Mouse (Mus musculus): ENCODE results near the gene A630001G21Rik. TPM values are rescaled to one million over a fixed set of nuclear protein-coding genes. Genes with fewer than 3 reads are reported as not detected.
A peak's percentile ranks its signal among the peaks of the same experiment; 100 is the strongest.

A630001G21Rik gene
- total and polyA plus RNA-seq, 3 experiments, result 15.4 to 24.0 TPM; not detected in 1

DNA sequence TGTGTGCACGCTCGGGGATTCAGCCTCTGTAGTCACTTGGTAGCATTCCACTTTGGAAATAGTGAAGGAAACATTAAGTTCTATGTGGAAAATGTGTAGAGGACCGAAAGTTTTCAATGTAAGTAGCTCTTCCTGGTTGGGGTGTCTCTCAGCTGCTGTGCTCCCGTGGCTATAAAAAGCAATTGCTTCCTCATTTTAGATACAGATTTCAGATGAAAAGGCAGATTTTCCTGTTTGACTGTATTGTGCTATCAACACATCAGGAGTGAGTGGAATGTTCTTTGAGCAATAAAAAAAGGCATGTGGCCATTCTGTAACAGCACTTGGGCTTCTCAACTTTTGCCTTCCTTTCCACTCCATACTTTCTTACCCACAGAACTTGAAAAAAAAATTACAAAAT lies 30.8 kb upstream of the A630001G21Rik start:
- TF ChIP-seq EP300 (IDR thresholded peaks at IDR 0.05; ENCODE audit: low read depth in 1 of 2, low read length in 2 of 2) (no peak), ELF1 (IDR thresholded peaks at IDR 0.05; ENCODE audit: low read depth, low read length) (peak; percentile 60), JUND (IDR thresholded peaks at IDR 0.05; ENCODE audit: low read depth, low read length) (no peak), ZNF384 (IDR thresholded peaks at IDR 0.05; ENCODE audit: low read depth, low read length) (no peak), UBTF (IDR thresholded peaks at IDR 0.05; ENCODE audit: borderline replicate concordance, insufficient read depth, low read depth, low read length) (no peak), NELFE (IDR thresholded peaks at IDR 0.05; ENCODE audit: low read depth, low read length) (no peak), RCOR1 (IDR thresholded peaks at IDR 0.05; ENCODE audit: low read depth, low read length) (peak; percentile 29; the same call in 1 of the 2 replicates)
- H3K36me3 ChIP-seq (ENCODE audit: control insufficient read depth in 1 of 2, insufficient read depth in 2 of 2, low read length in 2 of 2), result peaks cover 6 to 20% of the 10 kb centered on the region in 2 experiments
- no peak overlapping the region for H3K4me3 ChIP-seq (ENCODE audit: control insufficient read depth in 1 of 2, insufficient read depth in 1 of 2, low read depth in 2 of 2, low read length in 2 of 2)
- H3K9me3 ChIP-seq (replicated peaks; ENCODE audit: insufficient read depth, low read length), result no peaks in the 10 kb centered on the region
- H3K9ac ChIP-seq (ENCODE audit: control insufficient read depth, low read depth, low read length, poor library complexity, severe bottlenecking), result no peak overlapping the region
- no peaks in the 10 kb centered on the region for H3K27me3 ChIP-seq (ENCODE audit: control insufficient read depth in 1 of 2, insufficient read depth in 2 of 2, low read length in 2 of 2)
- peaks cover 56% of the 10 kb centered on the region for H3K79me2 ChIP-seq (ENCODE audit: control insufficient read depth, insufficient read depth, low read length, poor library complexity)
- peak; percentile 51 for DNase-seq (ENCODE audit: low read depth, low spot score)
- H3K27ac ChIP-seq (ENCODE audit: control insufficient read depth, low read depth, low read length), result no peak overlapping the region
- H3K4me1 ChIP-seq (ENCODE audit: control insufficient read depth in 1 of 2, insufficient read depth in 2 of 2, low read length in 2 of 2), result peaks cover 0 to 5% of the 10 kb centered on the region in 2 experiments; a peak in 3 of 4 replicates

DNA sequence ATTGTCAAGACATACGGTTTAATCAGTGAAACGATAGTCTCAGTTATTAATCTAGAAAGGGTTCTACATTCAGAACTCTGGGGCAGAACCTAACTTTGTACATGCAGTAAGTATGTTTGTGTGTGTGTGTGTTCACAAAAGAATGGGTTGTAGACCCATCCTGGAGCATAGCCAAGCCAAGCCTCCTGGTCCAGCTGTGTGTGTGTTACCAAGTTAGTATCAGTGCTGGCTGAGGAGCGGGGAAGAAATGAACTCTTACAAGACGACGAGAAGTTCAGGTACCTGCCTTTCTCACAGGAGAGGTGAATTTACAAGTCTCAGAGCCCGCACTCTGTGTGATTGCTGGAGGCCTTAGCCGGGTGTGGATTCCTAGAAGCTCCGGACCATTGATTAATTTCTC lies 26.1 kb upstream of the A630001G21Rik start:
- DNase-seq (ENCODE audit: low read depth, low spot score), result no peak
- Histone ChIP-seq H3K9me3 (replicated peaks; ENCODE audit: insufficient read depth, low read length) (no peaks in the 10 kb centered on the region), H3K9ac (ENCODE audit: control insufficient read depth, low read depth, low read length, poor library complexity, severe bottlenecking) (no peak overlapping the region), H3K79me2 (ENCODE audit: control insufficient read depth, insufficient read depth, low read length, poor library complexity) (peaks cover 64% of the 10 kb centered on the region), H3K36me3 (ENCODE audit: control insufficient read depth in 1 of 2, insufficient read depth in 2 of 2, low read length in 2 of 2) (peaks cover 14 to 20% of the 10 kb centered on the region in 2 experiments), H3K27ac (ENCODE audit: control insufficient read depth, low read depth, low read length) (no peak overlapping the region), H3K27me3 (ENCODE audit: control insufficient read depth in 1 of 2, insufficient read depth in 2 of 2, low read length in 2 of 2) (no peaks in the 10 kb centered on the region), H3K4me1 (ENCODE audit: control insufficient read depth in 1 of 2, insufficient read depth in 2 of 2, low read length in 2 of 2) (no peaks in the 10 kb centered on the region; a peak in 2 of 4 replicates), H3K4me3 (ENCODE audit: control insufficient read depth in 1 of 2, insufficient read depth in 1 of 2, low read depth in 2 of 2, low read length in 2 of 2) (no peak overlapping the region)
- TF ChIP-seq ETS1 (IDR thresholded peaks at IDR 0.05; ENCODE audit: low read depth, low read length), result no peak

DNA sequence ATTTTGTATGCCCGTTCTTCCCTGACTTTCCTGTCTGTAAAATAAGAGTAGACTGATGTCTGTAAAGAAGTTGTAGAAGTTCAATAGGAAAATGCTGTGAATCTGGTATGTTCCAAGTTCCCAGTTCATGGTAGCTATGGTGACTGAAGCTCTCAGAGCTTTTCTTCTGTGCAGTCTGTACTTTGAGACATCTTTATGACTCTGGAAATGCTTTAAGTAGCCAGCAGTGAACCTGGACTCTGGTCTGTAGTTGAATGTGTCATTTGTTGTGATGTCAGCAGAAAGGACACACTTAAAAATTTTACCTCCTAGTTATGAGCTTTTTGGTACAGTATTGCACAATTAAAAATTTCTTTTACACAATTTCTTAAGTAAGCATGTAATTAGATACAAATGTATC lies 24.1 kb upstream of the A630001G21Rik start:
- Histone ChIP-seq H3K79me2 (ENCODE audit: control insufficient read depth, insufficient read depth, low read length, poor library complexity) (peaks cover 73% of the 10 kb centered on the region), H3K9me3 (replicated peaks; ENCODE audit: insufficient read depth, low read length) (no peaks in the 10 kb centered on the region), H3K9ac (ENCODE audit: control insufficient read depth, low read depth, low read length, poor library complexity, severe bottlenecking) (no peak overlapping the region), H3K4me3 (ENCODE audit: control insufficient read depth in 1 of 2, insufficient read depth in 1 of 2, low read depth in 2 of 2, low read length in 2 of 2) (no peak overlapping the region), H3K4me1 (ENCODE audit: control insufficient read depth in 1 of 2, insufficient read depth in 2 of 2, low read length in 2 of 2) (no peaks in the 10 kb centered on the region; a peak in 2 of 4 replicates), H3K36me3 (ENCODE audit: control insufficient read depth in 1 of 2, insufficient read depth in 2 of 2, low read length in 2 of 2) (peaks cover 14 to 20% of the 10 kb centered on the region in 2 experiments), H3K27ac (ENCODE audit: control insufficient read depth, low read depth, low read length) (no peak overlapping the region), H3K27me3 (ENCODE audit: control insufficient read depth in 1 of 2, insufficient read depth in 2 of 2, low read length in 2 of 2) (no peaks in the 10 kb centered on the region)
- no peak for TF ChIP-seq CHD2 (IDR thresholded peaks at IDR 0.05; ENCODE audit: low read length)
- TF ChIP-seq JUND (IDR thresholded peaks at IDR 0.05; ENCODE audit: low read depth, low read length), result no peak
- TF ChIP-seq SIN3A (IDR thresholded peaks at IDR 0.05; ENCODE audit: low read length), result no peak
- TF ChIP-seq MAFK (IDR thresholded peaks at IDR 0.05; ENCODE audit: borderline replicate concordance, low read depth, low read length), result no peak
- TF ChIP-seq CTCF (IDR thresholded peaks at IDR 0.05 in 2 of 3, conservative IDR thresholded peaks at IDR 0.05 in 1 of 3; ENCODE audit: control insufficient read depth in 1 of 3, insufficient read depth in 1 of 3, low read depth in 2 of 3, low read length in 3 of 3, poor library complexity in 1 of 3, severe bottlenecking in 1 of 3), result no peak
- DNase-seq (ENCODE audit: low read depth, low spot score), result no peak

Data from MEL (cell line).